28 mouse cellular contexts compared by ENCODE assay signal in the genomic region with DNA sequence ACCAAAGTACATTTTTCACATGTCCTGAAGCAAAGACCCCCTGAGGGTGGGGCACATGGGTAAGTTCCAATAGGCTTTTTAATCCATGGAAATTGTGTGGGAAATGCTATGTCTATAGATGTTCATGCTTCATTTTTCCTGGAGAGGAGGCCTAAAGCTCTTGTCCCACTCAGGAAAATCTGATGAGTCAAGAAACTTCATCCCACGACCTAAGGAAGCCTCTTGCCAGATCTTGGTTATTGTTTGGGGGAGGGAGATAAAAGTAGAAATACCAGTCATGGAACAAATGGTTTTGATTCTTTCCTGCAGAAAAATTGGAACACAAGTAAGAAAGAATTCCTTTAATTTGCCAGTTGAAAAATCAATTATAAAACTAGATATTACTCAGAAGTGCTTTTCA. TPM values are rescaled to one million over a fixed set of nuclear protein-coding genes. Genes with fewer than 3 reads are reported as not detected.
"Had no signal": no experiment of that assay in that cellular context is flagged by ENCODE, and none has a peak within 500 bp of the region (broad histone marks: within the 10 kb centered on the region; RNA-seq: fewer than 3 reads in every experiment).

No protein-coding gene starts in this region.

- H3K27ac ChIP-seq: heart, embryonic 10.5 days; hindbrain, embryonic 13.5 days; hindbrain, embryonic 15.5 days; hindbrain, postnatal 0 days; kidney, embryonic 15.5 days; kidney, postnatal 0 days; limb, embryonic 13.5 days; limb, embryonic 15.5 days; liver, embryonic 12.5 days; liver, embryonic 14.5 days had no signal

- DNase-seq: gastrocnemius, postnatal 14 days; gastrocnemius, postnatal 36 days; heart, adult 18-20 months; heart, postnatal 10 days; heart, postnatal 36 days; kidney, adult 11 months; kidney, adult 2 months; kidney, adult 9 months; kidney, postnatal 14 days; kidney, postnatal 36 days; layer of hippocampus, adult 9-11 months; layer of hippocampus, postnatal 36 days; left cerebral cortex, postnatal 4 days had no signal

- H3K4me3 ChIP-seq: heart, embryonic 10.5 days; heart, embryonic 12.5 days; hindbrain, embryonic 13.5 days; hindbrain, embryonic 15.5 days; kidney, embryonic 15.5 days; limb, embryonic 13.5 days; limb, embryonic 15.5 days; liver, embryonic 12.5 days had no signal

- ATAC-seq: hindbrain, postnatal 0 days; intestine, embryonic 16.5 days; liver, embryonic 12.5 days had no signal

RNA-seq across cellular contexts. Expression of a gene that starts 16.5 kb away (rescaled TPM):
- total RNA-seq: gastrocnemius, adult 18-20 months; gastrocnemius, adult 8-10 months; gastrocnemius, postnatal 36 days; hematopoietic stem cell, adult 5-6 weeks had no signal
